Mouse (Mus musculus): ENCODE measurements at regions not wholly inside any gene's neighbourhood (a gene's known extent, or its start where the extent isn't known, plus 50 kb on each side); places are given as distances from the start of the nearest gene placed in this dataset.
A peak's percentile ranks its signal among the peaks of the same experiment; 100 is the strongest.

DNA sequence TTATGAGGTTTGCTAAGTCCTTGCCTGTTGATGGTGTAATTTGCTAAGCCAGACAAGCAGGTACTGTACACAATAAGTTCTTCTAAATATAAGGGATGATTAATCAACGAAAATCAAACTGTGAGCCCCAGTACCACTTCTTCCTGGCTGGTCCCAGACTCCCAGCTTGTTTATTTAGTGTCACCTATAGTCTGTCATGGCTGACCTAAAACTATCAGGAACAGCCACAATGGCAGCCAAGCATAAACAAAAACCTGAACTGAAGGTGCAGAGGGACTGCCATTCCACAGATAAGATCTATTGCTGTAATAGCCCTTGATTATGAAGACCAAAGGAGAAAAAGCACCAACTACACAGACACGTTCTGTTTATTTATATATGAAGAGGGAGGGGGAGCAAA is 180.9 kb upstream of the Dph6 start:
- no peak for DNase-seq (ENCODE audit: low spot score)

DNA sequence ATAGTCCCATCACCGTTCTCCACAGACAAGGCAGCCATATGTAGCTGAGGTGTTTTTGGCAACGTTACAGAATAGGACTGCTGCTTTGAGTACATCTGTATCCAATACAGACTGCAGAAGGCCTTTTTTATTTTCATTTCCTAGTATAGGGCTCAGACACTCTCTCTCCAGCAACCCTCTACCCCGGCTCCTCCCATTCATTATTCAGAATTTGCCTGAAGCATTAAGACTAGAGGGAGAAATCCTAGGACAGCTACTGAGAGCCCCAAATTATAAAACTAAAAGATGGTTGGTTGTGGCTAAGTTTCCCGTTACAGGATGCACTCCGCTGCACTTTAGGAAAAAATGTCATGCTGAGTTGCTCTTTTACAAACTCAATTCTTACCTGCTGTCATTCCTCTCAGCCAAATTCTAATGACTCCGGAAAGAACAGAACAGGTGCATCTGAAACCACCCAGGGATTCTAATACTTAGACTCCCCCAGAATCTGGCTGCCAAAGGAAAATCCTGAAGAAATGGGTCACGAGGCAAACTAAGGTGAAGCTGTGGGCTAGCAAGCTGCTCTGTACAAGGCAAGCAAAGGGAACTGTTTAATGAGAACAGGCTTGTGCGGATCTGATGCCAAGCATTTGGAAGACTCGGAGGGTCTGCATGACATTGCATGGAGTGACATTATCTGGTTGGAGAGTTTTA is 189.1 kb upstream of the Dph6 start:
- DNase-seq (ENCODE audit: low spot score) = no peak

DNA sequence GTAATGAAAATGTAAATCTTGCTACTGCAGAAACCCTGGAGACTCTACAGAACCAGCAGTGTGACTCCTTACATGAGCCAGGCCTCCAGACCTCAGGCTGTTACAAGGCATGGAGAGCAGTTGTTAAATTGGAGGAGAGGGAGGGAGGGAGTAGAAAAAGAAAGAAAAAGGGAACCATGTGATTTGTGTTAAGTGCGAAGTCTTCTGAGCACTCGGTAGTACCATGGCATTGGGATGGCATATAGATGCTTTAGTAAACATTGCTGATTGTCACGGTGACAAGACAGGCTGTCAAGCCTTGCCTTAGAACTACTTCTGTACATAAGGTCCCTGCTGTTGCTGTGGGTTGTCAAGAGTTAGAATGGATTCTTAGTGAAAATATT is 189.6 kb upstream of the Dph6 start:
- DNase-seq (ENCODE audit: low spot score) = no peak

DNA sequence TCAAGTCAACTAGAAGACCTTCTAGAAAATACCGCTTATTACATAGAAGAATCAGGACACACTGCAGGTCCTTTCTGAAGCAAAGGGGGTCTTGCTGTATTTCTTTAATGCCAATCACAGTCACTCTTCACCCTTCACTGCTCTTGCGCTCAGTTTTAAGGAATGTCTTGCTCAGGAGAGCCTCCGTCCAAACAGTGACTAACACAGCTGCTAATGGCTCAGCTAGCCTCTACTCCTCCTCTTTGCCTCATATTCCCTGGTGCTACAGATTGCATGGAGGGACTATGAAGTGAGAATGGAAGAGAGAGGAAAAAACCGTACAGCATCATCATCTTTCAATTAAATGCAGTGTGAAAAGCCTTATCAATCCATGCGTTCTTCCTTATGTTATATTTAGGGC is 193.7 kb upstream of the Dph6 start:
- DNase-seq (ENCODE audit: low spot score) = no peak

DNA sequence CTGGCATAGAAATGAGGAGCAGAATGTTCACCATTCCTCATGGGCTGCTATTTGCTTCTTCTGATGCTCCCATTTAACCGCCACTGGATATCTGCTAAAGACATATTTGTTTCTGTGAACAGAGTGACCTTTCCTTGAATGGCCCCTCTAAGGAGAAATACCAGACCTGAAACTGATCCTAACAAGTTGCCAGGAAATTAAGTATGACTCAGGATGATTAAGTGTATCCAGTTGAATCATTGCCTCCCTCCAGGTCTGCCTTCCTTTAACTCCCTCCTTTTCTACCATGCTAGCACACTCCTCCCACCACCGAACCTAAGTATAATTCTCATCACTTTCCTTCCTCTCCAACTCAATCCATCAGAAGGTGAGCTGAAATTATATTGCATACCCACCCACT is 194.2 kb upstream of the Dph6 start:
- no peak for DNase-seq (ENCODE audit: low spot score)

DNA sequence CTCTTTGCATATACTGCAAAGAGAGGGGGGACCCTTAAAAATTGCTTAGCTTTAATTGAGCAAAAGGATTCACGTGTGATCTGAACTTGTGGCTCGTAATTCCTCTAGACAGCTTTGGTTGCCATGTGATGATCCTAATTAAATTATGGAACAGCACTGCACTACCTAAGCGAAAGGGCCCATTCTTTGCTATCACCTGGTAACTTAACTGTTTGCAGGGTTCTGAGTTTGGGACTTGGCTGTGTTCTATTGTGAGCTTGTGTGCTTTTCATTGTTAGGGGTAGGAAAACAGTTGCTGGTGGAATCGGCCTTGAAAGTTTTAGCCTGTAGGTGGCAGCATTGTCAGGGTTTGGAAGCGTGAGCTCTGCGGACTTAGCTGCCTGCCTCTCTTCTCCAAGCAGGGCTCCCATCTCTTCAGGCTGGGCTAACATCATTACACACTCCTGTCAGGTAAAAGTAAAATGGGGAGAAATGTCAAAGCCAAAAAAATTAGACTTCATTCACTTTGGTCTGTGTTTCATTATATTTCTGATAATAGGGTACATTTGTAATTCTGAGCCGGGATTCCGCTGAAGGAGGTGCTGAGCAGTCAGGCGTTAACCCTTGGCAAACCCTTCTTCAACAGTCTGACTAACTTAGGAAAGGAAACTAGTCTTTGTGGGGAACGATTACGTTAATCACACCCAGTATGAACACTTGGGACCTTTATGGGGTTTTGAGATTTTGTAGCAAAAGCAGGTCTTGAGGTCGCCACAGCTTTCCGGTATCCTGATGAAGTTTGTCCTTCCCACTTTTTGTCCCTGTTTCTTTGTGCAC is 199.2 kb upstream of the Dph6 start:
- peak; percentile 12 for DNase-seq (ENCODE audit: low spot score)

DNA sequence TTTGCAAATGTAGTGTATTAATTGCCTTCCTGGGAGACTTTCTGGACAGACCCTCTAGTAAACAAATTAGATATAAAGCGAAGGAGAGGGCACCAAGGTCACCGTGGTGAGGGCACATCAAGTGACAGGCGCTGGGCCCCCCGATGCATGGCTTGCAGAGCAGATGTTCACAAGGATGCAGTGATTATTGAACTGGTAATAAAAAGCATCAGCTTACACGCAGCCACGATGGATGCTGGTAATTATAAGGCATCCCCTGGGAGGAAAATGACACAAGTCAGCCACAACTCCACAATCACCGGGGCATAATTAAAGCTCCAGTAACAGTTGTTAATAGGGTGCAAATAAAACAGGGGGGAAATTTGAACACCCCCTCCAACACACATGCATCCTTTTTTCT is 217.5 kb upstream of the Dph6 start:
- no peak for DNase-seq (ENCODE audit: low spot score)

DNA sequence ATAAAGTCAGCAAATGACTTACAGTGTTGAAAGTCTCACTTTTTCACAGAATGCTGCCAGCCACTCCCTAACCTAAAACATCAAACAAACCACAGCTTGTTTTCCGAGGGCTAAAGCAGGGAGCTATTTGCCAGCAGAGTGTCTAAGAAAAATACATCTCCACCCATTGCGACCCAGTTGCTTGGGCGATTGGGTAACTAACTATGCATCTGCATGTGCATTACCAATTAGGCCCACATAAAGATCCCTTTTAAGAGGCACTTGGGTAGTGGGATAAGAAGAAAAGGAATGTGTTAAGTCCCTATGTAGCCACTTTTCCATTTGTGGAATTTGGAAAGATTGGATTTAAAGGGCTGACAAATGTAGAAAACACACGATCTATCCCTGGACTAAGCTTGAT is 218.3 kb upstream of the Dph6 start:
- DNase-seq (ENCODE audit: low spot score) = no peak

DNA sequence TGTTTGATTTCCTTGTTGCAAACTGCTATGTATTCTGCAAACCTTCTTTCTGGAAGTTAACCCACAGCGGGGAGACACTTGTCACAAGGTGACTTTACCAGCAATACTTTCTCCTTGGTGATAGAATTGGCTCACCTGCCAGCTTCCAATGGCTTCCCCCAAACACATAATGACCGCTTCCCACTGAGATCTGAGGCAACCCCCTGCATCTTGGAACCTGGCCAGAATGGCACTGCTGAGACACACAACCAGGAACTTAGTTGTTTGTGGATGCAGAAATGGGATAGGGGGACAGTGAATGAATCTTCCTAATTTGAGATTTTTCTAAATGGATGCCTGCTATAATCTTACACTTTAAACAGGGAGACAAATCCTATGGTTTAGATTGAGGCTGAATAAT is 224.3 kb upstream of the Dph6 start:
- DNase-seq (ENCODE audit: low spot score) = no peak

DNA sequence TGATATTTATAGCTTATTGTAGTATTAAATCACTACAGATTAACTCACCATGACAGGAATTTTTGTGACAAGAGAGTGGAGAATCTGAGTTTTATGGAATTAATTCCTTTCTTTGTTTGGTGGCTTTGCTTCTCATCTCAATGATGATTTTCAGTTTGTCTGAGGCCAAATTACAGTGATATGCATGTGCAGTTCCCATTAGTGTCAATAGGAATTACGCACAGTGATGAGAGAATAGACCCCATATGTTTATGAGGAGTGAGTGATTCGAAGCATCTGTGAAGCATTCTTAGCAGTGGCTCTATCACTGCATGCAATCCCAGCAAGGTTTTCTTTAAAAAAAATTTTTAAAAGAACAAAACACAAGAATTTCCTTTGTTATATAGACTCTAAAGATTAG is 225.0 kb upstream of the Dph6 start:
- no peak for DNase-seq (ENCODE audit: low spot score)

DNA sequence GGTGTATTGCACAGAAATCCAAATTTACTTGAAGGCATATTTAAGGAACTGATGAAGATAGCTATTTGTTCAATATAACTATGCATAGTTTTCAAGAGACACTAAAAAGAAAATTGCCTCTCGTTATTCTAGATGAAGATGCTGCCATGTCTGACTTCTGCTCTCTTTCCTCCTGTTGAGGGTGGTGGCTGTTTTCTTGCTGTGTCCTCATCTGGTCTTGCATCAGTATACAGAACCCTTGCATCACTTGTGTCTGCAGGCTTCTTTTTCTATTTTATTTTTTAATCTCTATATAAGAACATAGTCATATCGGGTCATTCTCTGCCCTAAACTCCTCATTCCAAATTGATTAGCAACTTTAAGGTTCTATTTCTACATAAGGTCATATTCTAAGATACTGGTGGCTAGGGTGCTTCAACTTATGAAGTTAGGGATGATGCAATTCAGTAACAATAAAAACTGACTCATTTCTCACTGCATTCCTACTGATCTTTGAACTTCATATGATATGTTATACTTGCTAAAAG is 231.0 kb upstream of the Dph6 start:
- DNase-seq (ENCODE audit: low spot score) = no peak

DNA sequence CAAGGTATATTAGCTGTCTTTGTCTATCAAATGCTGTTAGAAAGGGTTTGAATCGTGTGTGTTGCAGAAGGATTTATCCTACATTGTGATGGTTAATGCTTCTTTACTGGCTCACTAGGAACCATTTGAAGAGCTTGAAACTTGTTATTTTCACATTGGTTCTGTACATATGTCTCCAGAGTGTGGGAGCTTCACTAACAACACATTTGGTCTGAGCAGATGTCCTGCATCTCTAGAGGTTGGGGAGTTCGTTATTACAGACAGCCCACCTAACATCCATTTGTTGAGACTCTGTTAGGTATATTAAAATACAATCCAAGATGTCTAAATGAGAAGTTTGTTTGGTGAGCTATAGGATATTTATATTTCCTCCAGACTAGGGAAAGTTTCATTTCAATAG is 244.0 kb upstream of the Dph6 start:
- no peak for DNase-seq (ENCODE audit: low spot score)

DNA sequence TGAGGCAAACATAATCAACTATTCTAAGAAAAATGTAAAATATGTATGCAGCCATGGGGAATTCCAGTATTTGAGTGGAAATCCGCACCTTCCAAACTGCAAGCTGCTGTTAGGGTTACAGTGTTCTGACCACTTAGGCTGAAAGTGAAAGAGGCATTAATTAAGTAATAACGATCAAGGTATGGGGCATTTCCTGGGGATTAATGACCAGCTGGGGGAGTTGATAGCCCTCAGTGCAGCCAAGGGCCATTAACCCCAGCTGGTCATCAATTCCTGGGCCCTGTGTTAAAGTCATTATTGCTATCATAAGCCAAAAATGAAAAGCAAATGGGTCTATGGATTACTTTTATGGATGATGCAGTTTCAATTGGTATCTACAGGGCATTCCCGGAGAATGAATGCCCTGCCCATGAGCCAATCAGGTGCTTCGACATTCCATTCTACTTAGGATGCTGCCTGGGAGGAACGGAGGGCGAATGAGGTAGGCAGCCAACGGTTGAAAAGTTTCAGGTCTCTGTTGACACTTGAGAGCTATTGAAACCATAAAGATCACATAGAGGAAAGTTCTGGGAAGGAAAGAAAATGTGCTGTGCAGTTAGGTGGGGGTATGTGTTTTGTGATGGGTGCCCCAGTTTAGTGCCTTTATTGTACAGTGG is 257.2 kb upstream of the Dph6 start:
- DNase-seq (ENCODE audit: low spot score) = no peak

DNA sequence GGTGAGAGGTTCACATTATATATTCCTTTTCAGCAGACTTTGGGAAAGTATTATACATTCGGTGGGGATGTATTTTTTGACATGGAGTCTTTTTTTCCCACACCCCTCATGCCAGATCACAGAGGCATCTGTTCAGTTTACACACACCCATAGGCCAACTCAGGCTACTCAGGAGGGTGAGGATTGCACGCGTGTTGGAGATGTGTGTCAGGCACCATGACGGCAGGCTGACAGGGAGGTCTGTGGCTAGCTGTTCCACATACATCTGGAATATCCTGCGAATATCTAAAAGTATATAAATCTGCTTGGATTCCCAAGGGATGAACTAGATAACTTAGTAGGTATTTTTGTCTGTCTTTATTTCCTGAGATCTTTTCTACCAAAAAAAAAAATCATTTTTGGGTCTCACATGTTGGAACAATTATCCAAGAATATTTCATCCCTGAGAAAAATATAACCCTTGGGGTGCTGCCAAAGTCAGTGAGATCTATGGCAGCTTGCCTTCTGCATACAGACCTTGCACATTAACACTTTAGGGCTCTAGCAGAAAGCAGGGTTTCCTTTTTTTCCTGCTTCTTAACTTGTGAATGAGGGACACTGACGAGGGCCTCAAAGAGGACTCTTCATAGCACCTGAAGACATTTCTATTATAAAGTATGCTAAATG is 260.4 kb upstream of the Dph6 start:
- no peak for DNase-seq (ENCODE audit: low spot score)

DNA sequence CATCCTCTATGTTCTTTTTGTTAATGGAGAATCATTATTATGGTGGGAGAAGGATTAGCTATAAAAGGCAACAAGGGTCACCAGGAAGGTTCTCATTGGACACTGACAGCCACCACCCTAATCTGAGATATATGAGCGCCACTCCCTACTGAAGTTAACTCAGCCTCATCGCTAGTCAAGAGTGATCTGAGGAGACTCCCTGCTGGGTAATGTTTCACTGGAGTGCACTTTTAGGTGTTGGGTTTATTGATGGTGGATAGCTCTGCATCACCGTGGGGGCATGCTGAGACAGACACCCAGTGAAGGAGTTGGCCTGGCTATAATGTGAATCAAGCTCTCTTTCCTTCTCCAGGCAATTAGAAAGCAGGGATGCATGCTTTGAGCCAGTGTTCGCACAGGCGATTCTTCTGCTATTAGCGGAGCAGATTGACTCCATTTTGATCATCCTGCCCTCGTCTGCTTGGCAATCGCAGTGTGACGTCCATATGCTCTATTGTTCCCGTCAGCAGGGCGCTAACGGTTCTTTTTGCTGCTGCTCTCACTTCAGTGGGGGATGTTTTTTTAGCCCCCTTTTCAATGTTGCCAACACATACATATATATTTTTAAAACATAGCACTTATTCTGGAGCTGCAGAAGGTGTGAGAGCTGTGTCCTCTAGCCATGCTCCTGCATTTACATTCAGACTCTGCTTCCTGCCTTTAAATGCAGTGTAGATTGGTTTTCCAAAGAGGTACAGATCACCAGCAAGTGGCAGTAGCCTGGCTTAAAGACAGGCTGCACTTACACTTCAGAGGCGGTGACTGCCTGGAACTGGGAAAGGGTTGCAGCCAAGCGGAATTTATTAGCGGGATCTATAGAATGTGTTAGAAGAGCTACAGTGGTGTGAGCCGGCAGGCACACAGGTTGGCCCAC is 263.9 kb upstream of the Dph6 start:
- DNase-seq (ENCODE audit: low spot score) = no peak

DNA sequence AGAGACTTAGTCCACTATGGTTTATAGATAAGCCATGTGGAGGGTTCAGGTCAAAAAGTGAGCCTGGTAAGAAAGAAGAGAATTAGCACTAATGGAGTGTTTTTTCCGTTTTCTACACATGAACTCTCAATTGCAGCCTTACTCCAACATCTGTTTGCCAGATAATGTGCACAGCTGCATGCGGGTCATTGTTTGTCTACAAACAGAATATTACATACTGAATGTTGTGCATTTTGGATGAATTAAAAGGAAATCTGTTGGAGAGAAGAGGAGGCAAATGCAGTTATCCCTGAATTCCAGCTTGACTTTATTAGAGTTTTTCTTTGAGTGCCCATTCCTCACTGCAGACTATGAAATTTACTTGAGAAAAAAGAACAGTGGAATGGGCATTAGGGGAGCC is 269.1 kb upstream of the Dph6 start:
- DNase-seq (ENCODE audit: low spot score) = no peak

DNA sequence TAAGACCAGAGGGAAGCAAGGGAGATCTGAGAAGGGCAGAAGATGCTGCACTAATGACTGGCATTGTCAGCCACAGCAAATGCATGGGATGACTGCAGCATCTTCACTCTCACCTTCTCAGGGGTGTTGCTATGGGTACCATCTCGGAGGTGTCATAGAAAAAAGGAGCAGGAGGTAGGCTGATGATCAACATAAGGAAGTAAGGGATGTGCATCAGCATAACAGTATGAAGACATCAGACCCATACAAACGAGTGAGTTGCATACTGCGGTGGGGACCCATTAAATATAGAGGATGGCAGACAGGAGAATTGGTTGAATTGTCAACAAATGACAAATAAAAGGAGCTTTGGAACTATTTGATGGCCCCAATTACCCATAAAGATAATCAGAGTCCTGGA is 280.7 kb upstream of the Dph6 start:
- no peak for DNase-seq (ENCODE audit: low spot score)

DNA sequence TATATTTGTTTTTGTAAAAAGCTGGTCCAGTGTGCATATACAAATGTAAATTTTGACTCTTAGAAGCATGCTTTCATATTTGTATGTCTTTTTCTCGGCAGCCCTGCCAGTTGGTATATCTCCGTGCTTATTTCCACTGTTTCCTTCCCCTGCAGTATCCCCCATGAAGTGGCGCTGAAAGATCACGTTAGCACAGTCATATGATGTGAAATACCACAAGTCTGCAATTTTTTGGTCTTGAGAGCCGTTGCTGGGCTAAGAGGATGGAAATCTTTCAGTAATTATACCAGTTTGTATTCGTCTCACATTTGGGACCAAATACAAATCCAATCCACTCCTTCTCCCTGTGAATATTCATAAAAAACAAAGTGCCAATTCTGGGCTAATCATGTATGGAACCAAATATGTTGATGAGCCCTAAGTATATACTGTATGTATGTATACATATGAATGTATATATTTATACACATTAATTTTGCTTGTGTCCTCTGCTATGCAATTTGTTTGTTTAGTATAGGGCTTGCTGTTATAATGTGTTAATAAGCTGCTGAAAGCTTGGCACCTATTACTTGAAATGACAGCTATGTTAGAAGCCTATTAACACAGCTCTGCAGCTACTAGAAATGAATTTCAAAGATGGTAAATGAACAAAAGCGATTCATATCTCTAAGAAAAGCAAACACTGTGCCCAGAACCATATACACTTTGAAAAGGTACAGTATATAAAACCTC is 283.8 kb upstream of the Dph6 start:
- DNase-seq (ENCODE audit: low spot score) = no peak

DNA sequence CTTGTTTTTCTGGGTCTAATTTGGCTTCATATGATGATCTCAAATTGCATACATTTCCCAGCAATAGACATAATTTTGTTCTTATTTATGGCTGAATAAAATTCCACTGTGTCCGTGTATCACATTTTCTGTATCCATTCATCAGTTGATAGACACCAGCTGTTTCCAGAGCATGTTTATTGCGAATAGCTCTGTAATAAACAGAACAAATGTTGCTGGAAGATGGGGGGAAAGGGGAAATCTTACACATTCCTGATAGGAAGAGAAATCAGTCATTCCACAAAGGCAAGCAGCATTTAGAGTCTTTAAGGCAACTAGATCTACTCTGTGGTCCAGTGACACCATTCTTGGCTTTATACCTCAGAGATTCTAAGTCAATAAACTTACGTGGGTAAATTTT is 311.3 kb upstream of the Dph6 start:
- DNase-seq (ENCODE audit: low spot score) = no peak

DNA sequence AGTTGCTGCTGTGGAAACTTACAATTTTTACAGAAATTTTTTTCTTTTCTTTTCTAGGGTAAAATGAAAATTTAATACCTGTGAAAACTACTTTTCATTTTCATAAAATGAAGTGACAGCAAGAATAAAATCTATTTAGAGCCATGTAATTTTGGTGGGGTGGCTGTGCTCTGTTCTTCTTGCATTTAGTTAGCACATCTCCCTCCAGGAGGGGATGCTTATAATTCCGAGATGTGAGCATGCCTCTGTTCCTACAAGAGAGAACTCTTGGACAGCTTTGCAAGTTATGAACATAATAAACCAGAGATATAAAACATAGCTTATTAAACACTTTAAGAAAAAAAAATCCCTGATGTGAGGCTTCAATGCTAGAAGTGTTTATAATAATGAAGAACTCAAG is 313.9 kb upstream of the Dph6 start:
- DNase-seq (ENCODE audit: low spot score) = no peak

DNA sequence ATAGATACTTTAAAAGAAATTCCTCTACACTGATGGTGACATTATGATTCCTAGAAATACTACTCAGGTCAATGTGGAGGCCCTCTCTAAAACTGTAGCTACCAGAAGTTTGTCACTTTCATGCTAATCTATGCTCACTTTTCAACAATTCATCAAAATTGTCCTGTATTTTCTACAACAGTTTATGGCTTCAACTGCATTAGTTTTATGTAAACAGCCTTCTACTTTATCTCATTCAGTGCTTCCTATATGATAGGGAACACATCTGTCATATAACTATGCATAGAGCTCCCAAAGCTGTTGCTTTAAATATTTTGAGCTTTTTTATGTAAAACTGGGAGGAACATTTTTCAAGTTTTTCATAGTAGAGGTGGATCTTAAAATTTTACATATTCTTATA is 338.7 kb upstream of the Dph6 start:
- no peak for DNase-seq (ENCODE audit: low spot score)
